Mouse (Mus musculus): ENCODE data around the gene Insl6. TPM values are rescaled to one million over a fixed set of nuclear protein-coding genes. Genes with fewer than 3 reads are reported as not detected.

Gene Insl6
- polyA plus RNA-seq, 1 experiment from 2014 or later = 7.2 TPM

DNA sequence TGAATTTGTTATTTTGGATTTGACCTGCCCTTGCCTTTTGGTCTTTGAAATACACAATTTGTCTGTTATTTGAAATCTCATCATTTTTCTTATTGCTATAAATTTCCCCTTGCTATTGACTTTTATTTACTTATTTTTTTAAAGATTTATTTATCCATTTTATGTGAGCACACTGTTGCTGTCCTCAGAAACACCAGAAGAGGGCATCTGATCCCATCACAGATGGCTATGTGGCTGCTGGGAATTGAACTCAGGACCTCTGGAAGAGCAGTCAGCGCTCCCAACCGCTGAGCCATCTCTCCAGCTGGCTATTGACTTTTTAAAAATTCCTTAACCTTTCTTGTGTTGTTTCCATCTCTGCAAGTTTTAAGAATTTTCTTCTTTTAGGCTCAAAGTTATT is 11.5 kb upstream of the Insl6 start:
- 80% methylated on average over 2 of the region's 2 CpGs for WGBS
- Histone ChIP-seq H3K27ac (ENCODE audit: low read depth, low read length) (no peak overlapping the region), H3K9me3 (ENCODE audit: control insufficient read depth, low read length) (no peaks in the 10 kb centered on the region), H3K9ac (ENCODE audit: low read depth, low read length) (no peak overlapping the region), H3K4me2 (replicated peaks; ENCODE audit: low read depth, low read length) (no peak overlapping the region), H3K4me3 (ENCODE audit: low read length) (no peak overlapping the region), H3K4me1 (ENCODE audit: control insufficient read depth, insufficient read depth, low read length) (no peaks in the 10 kb centered on the region), H3K36me3 (ENCODE audit: control insufficient read depth, insufficient read depth, low read length) (no peaks in the 10 kb centered on the region), H3K27me3 (ENCODE audit: control insufficient read depth, insufficient read depth, low read length) (no peaks in the 10 kb centered on the region)
- ATAC-seq (ENCODE audit: low FRiP score, low TSS enrichment) = no peak

DNA sequence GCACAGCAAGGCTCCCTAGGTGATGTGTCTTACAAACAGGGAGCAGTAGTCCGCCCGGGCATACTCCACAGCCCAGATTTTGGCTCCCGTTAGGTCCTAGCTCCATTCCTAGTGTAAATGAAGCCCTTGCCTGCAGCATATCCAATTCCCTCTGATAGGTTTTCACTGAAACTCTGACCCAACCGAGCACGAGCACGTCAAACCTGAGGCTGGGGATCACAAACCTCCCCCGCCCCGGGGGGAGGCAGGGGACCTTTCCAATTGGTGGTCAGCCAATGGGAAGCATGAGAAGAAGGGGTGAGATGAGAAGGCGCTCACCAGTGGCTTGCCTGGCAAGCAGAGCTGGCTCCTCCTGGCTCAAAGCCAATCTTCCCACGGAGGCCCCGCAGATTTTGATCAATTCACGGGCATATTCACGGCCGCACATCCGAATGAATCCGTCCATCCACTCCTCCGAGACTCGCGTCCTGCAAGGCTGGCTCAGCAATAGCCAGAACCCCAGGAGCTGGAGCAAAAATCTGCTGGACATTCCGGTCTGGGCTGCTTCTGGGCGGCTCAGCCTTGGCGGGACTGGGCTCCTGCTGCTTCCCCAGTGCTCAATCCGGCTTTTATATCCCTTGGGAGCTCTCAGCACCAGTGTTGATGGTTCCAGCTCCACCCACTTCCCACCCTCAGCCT is 9.1 kb upstream of the Insl6 start, which contains the start of gene Rln1:
Gene Rln1 (minus strand): TSS at position 603 of the 678 bp plus-strand sequence.
- peak within 1 kb of the TSS; percentile 78 for H3K4me2 ChIP-seq (replicated peaks; ENCODE audit: low read depth, low read length)
- no peaks in the 10 kb centered on the region for H3K27me3 ChIP-seq (ENCODE audit: control insufficient read depth, insufficient read depth, low read length)
- WGBS = 2% methylated on average over 23 of the region's 23 CpGs
- H3K4me1 ChIP-seq (ENCODE audit: control insufficient read depth, insufficient read depth, low read length) = no peaks in the 10 kb centered on the region
- peak within 1 kb of the TSS; percentile 44 for H3K4me3 ChIP-seq (ENCODE audit: low read length)
- ATAC-seq (ENCODE audit: low FRiP score, low TSS enrichment) = 0 out of 2 replicates have a peak, but pooled peaks have one; percentile 62
- peak within 1 kb of the TSS; percentile 54 for H3K9ac ChIP-seq (ENCODE audit: low read depth, low read length)
- H3K36me3 ChIP-seq (ENCODE audit: control insufficient read depth, insufficient read depth, low read length) = no peaks in the 10 kb centered on the region
- H3K27ac ChIP-seq (ENCODE audit: low read depth, low read length) = no peak within 1 kb of the TSS
- no peaks in the 10 kb centered on the region for H3K9me3 ChIP-seq (ENCODE audit: control insufficient read depth, low read length)

DNA sequence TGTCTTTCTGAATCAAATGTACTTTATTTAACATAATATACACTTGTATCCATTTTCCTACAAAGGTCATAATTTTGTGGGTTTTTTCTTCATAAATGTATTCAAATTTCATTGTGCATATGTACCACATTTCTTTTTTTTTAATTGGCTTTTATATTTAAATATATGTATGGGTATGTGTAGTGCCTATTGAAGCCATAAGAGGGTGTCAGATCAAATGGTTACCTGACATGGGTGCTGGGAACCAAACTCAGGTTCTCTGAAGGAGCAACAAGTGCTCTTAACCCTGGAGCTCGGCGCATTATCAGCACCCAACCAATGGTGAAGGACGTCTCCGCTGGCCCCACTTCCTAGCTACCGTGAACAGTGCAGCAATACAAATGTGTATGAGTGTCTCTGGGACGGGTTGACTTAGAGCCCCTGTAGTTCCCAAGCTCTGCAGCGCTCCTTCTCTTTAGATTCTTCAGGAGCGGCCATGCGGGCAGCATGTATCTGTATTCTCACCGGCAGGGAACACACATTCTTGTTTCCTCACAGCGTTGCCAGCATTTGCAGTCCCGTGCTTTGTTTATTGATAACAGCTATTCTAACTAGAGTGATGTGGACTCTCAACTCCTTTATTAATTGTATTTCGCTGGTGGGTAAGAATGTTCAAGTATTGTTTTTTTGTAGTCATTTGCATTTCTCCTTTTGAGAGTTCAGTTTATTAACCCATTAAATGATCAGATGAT is 1.8 kb upstream of the Insl6 start:
- WGBS = 89% methylated on average over 13 of the region's 13 CpGs
- no peak overlapping the region for H3K4me3 ChIP-seq (ENCODE audit: low read length)
- H3K4me2 ChIP-seq (replicated peaks; ENCODE audit: low read depth, low read length) = no peak overlapping the region
- H3K27me3 ChIP-seq (ENCODE audit: control insufficient read depth, insufficient read depth, low read length) = no peaks in the 10 kb centered on the region
- H3K27ac ChIP-seq (ENCODE audit: low read depth, low read length) = no peak overlapping the region
- ATAC-seq (ENCODE audit: low FRiP score, low TSS enrichment) = no peak
- H3K9me3 ChIP-seq (ENCODE audit: control insufficient read depth, low read length) = no peaks in the 10 kb centered on the region
- no peak overlapping the region for H3K9ac ChIP-seq (ENCODE audit: low read depth, low read length)
- H3K4me1 ChIP-seq (ENCODE audit: control insufficient read depth, insufficient read depth, low read length) = no peaks in the 10 kb centered on the region
- no peaks in the 10 kb centered on the region for H3K36me3 ChIP-seq (ENCODE audit: control insufficient read depth, insufficient read depth, low read length)

DNA sequence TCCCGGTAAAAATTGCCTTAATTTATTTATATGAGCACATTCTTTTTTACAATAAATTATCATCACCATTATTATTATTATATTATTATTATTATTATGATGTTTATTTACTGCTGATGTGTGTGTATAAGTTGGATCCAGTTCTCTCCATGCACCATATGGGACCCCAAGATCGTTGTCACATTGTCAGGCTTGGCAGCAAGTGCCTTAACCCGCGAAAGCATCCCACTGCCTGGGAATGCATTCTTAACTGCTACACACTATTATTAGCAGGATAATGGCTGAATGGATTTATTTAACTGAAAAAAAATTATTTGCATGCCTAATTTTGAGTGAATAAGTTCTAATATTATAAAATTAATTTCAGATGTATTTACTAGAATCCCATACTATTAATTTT is 1.2 kb upstream of the Insl6 start:
- Histone ChIP-seq H3K36me3 (ENCODE audit: control insufficient read depth, insufficient read depth, low read length) (no peaks in the 10 kb centered on the region), H3K4me3 (ENCODE audit: low read length) (no peak overlapping the region), H3K27me3 (ENCODE audit: control insufficient read depth, insufficient read depth, low read length) (no peaks in the 10 kb centered on the region), H3K9ac (ENCODE audit: low read depth, low read length) (no peak overlapping the region), H3K9me3 (ENCODE audit: control insufficient read depth, low read length) (no peaks in the 10 kb centered on the region), H3K27ac (ENCODE audit: low read depth, low read length) (no peak overlapping the region), H3K4me2 (replicated peaks; ENCODE audit: low read depth, low read length) (no peak overlapping the region), H3K4me1 (ENCODE audit: control insufficient read depth, insufficient read depth, low read length) (no peaks in the 10 kb centered on the region)
- WGBS = 91% methylated on average over 4 of the region's 4 CpGs
- ATAC-seq (ENCODE audit: low FRiP score, low TSS enrichment) = no peak

DNA sequence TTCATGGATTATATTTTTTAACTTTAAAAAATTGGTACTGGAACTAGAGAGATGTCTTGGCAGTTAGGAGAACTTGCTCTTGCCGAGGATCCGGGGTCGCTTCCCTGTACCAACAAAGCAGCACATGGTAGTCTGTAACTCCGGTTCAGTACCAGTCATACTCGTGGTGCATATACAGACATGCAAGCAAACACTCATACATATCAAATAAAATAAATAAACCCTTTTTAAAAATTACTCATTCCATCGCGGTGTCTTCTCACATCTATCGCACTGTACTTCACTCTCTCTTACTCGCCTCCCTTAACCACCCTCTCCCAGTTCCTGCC is 660 bp upstream of the Insl6 start:
- H3K4me3 ChIP-seq (ENCODE audit: low read length) = peak overlapping the region; percentile 41; the same call in 1 of the 2 replicates
- H3K27ac ChIP-seq (ENCODE audit: low read depth, low read length) = no peak overlapping the region
- WGBS = 61% methylated on average over 9 of the region's 9 CpGs
- no peaks in the 10 kb centered on the region for H3K4me1 ChIP-seq (ENCODE audit: control insufficient read depth, insufficient read depth, low read length)
- peak overlapping the region; percentile 58 for H3K4me2 ChIP-seq (replicated peaks; ENCODE audit: low read depth, low read length)
- H3K27me3 ChIP-seq (ENCODE audit: control insufficient read depth, insufficient read depth, low read length) = no peaks in the 10 kb centered on the region
- H3K9me3 ChIP-seq (ENCODE audit: control insufficient read depth, low read length) = no peaks in the 10 kb centered on the region
- no peak overlapping the region for H3K9ac ChIP-seq (ENCODE audit: low read depth, low read length)
- no peaks in the 10 kb centered on the region for H3K36me3 ChIP-seq (ENCODE audit: control insufficient read depth, insufficient read depth, low read length)
- ATAC-seq (ENCODE audit: low FRiP score, low TSS enrichment) = 0 out of 2 replicates have a peak, but pooled peaks have one; percentile 41

DNA sequence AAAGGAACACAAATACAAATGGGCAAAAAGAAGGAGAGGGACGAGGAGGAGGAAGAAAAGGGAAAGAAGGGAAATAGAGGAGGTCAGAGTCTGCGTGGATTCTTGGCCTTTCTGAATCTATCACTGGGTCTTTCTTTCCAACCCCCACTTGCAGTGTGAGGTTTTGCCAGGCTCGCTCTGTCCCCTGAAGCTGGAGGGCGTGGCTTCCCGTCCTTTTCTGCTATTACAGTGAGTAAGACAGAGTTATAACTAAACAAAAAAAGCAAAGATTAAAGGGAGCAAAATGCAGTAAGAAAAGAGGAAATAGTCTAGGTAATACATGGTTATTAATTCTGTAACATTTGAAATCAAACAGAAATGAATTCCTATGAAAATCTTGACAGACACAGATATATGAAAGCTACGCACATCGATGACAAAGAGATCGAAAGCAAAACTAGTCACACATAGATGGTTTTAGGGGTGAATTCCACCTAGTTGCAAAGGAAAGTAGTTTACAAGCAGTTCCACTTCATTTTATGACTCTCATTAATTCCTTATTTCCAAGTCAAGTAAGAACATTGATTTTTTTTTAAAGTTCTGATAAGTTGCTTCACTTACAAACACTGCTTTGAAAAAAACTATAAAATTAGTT is 1.6 kb downstream of the Insl6 start:
- H3K9ac ChIP-seq (ENCODE audit: low read depth, low read length) = no peak overlapping the region
- no peaks in the 10 kb centered on the region for H3K9me3 ChIP-seq (ENCODE audit: control insufficient read depth, low read length)
- no peak overlapping the region for H3K4me2 ChIP-seq (replicated peaks; ENCODE audit: low read depth, low read length)
- no peak overlapping the region for H3K27ac ChIP-seq (ENCODE audit: low read depth, low read length)
- H3K27me3 ChIP-seq (ENCODE audit: control insufficient read depth, insufficient read depth, low read length) = no peaks in the 10 kb centered on the region
- 77% methylated on average over 8 of the region's 8 CpGs for WGBS
- no peak for ATAC-seq (ENCODE audit: low FRiP score, low TSS enrichment)
- no peaks in the 10 kb centered on the region for H3K36me3 ChIP-seq (ENCODE audit: control insufficient read depth, insufficient read depth, low read length)
- H3K4me3 ChIP-seq (ENCODE audit: low read length) = no peak overlapping the region
- H3K4me1 ChIP-seq (ENCODE audit: control insufficient read depth, insufficient read depth, low read length) = no peaks in the 10 kb centered on the region

DNA sequence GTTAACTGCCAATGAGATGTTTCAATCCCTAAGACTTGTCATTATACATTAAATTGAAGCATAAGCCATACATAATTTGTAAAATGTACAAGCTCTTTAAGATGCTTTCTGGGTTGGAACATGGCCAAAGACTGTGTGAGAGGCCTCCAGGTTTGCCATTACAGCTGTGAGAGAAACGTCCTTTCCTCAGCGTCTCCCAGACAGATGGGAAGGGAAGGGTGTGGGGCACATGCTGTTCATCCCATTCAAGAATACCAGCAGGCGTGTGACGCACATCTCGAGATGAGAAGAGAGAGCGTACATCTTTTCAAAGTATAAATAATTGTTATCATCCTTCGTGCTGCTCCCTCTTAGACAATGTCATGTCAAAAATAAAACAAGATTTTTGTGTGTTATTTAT is 12.5 kb downstream of the Insl6 start:
- Histone ChIP-seq H3K27me3 (ENCODE audit: control insufficient read depth, insufficient read depth, low read length) (no peaks in the 10 kb centered on the region), H3K4me3 (ENCODE audit: low read length) (no peak overlapping the region), H3K27ac (ENCODE audit: low read depth, low read length) (no peak overlapping the region), H3K9ac (ENCODE audit: low read depth, low read length) (no peak overlapping the region), H3K4me2 (replicated peaks; ENCODE audit: low read depth, low read length) (no peak overlapping the region), H3K36me3 (ENCODE audit: control insufficient read depth, insufficient read depth, low read length) (peaks cover 18% of the 10 kb centered on the region; the same call in 1 of the 2 replicates), H3K9me3 (ENCODE audit: control insufficient read depth, low read length) (peaks cover 9% of the 10 kb centered on the region; the same call in 1 of the 2 replicates), H3K4me1 (ENCODE audit: control insufficient read depth, insufficient read depth, low read length) (no peaks in the 10 kb centered on the region)
- ATAC-seq (ENCODE audit: low FRiP score, low TSS enrichment) = no peak
- 87% methylated on average over 7 of the region's 7 CpGs for WGBS

DNA sequence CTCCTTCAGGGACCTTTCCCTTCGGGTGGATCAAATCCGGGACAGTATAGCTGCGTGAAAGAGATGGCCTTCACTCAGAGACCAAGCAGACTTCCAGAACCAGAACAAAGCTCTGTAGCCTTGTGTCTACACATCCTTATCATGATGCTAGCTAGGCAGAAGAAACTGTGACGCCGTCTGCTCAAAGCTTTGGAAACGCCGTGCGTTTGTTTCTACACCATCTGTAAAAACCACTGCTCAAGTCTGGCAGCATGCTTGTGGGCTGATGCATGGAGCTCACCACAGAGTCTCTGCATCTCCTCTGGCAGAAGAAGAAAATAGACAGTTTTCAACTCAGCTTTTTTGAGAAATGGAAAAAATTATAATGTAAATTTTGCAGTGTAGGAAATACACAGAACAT is 13.4 kb downstream of the Insl6 start:
- Histone ChIP-seq H3K27me3 (ENCODE audit: control insufficient read depth, insufficient read depth, low read length) (no peaks in the 10 kb centered on the region), H3K36me3 (ENCODE audit: control insufficient read depth, insufficient read depth, low read length) (peaks cover 18% of the 10 kb centered on the region; the same call in 1 of the 2 replicates), H3K27ac (ENCODE audit: low read depth, low read length) (no peak overlapping the region), H3K9me3 (ENCODE audit: control insufficient read depth, low read length) (peaks cover 9% of the 10 kb centered on the region; the same call in 1 of the 2 replicates), H3K4me3 (ENCODE audit: low read length) (no peak overlapping the region), H3K4me2 (replicated peaks; ENCODE audit: low read depth, low read length) (no peak overlapping the region), H3K4me1 (ENCODE audit: control insufficient read depth, insufficient read depth, low read length) (no peaks in the 10 kb centered on the region), H3K9ac (ENCODE audit: low read depth, low read length) (no peak overlapping the region)
- no peak for ATAC-seq (ENCODE audit: low FRiP score, low TSS enrichment)
- WGBS = 74% methylated on average over 8 of the region's 8 CpGs

DNA sequence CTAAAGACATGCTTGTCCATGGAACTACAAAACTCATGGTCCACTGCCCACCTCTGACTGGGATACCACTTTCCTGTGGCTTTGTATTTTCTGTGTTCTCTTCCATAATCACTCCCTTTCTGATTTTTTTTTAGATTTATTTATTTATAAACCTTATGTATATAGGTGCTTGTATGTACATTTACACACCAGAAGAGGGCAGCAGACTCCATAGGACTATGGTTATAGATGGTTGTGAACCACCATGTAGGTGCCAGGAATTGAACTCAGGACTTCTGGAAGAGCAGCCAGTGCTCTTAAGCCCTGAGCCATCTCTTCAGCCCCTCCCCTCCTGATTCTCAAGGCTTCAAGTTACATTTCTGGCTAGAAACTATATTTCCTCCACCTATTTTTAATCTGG is 16.3 kb downstream of the Insl6 start:
- no peak for ATAC-seq (ENCODE audit: low FRiP score, low TSS enrichment)

More for the DNA sequence above, 16.3 kb downstream of the Insl6 start:
- H3K9ac ChIP-seq (ENCODE audit: low read depth, low read length) = no peak overlapping the region
- H3K9me3 ChIP-seq (ENCODE audit: control insufficient read depth, low read length) = no peaks in the 10 kb centered on the region
- no peak overlapping the region for H3K27ac ChIP-seq (ENCODE audit: low read depth, low read length)
- H3K36me3 ChIP-seq (ENCODE audit: control insufficient read depth, insufficient read depth, low read length) = peaks cover 25% of the 10 kb centered on the region; the same call in 1 of the 2 replicates
- H3K4me1 ChIP-seq (ENCODE audit: control insufficient read depth, insufficient read depth, low read length) = no peaks in the 10 kb centered on the region
- H3K4me3 ChIP-seq (ENCODE audit: low read length) = no peak overlapping the region
- no peaks in the 10 kb centered on the region for H3K27me3 ChIP-seq (ENCODE audit: control insufficient read depth, insufficient read depth, low read length)
- no peak overlapping the region for H3K4me2 ChIP-seq (replicated peaks; ENCODE audit: low read depth, low read length)

All from kidney, embryonic 14.5 days (tissue).